Comparison of ENCODE assay signal across 16 mouse cellular contexts in genomic region chr19:6265727-6266182, GRCm38 (mm10). TPM values are rescaled to one million over a fixed set of nuclear protein-coding genes. Genes with fewer than 3 reads are reported as not detected.
DNase-seq lines count a peak whose midpoint lies in the region; ATAC-seq and TF ChIP-seq lines count a peak whose summit lies in the region.
"Had no signal": no experiment of that assay in that cellular context is flagged by ENCODE, and none has a peak within 500 bp of the region (broad histone marks: within the 10 kb centered on the region; RNA-seq: fewer than 3 reads in every experiment).

No protein-coding gene starts in this region.

- no peaks in the 10 kb centered on the region for H3K27me3 ChIP-seq in liver, adult 2 months (ENCODE audit: control insufficient read depth, insufficient read depth, low read length)
- no peaks in the 10 kb centered on the region for H3K27me3 ChIP-seq in liver, embryonic 11.5 days (replicated peaks; ENCODE audit: control insufficient read depth, insufficient read depth, low read length)
- no peaks in the 10 kb centered on the region for H3K27me3 ChIP-seq in MEL (ENCODE audit: control insufficient read depth in 1 of 2, insufficient read depth in 2 of 2, low read length in 2 of 2)
- H3K27me3 ChIP-seq in liver, embryonic 14.5 days (ENCODE audit: control insufficient read depth, insufficient read depth, low read length): no peaks in the 10 kb centered on the region
- H3K27me3 ChIP-seq in hindbrain, embryonic 12.5 days: 0 out of 2 replicates have a peak, but pooled peaks cover under 1% of the 10 kb centered on the region

- peaks cover 2% of the 10 kb centered on the region; the same call in 1 of the 2 replicates for H3K9me3 ChIP-seq in liver, embryonic 11.5 days (ENCODE audit: control insufficient read depth, low read length)
- H3K9me3 ChIP-seq in MEL (replicated peaks; ENCODE audit: insufficient read depth, low read length): no peaks in the 10 kb centered on the region
- H3K9me3 ChIP-seq in liver, embryonic 14.5 days (ENCODE audit: control insufficient read depth, low read length): no peaks in the 10 kb centered on the region
- no peaks in the 10 kb centered on the region for H3K9me3 ChIP-seq in hindbrain, embryonic 12.5 days (replicated peaks)

- ATAC-seq in cerebellum, adult (ENCODE audit: insufficient number of reproducible peaks, low FRiP score, low TSS enrichment): no peak
- ATAC-seq in liver, embryonic 11.5 days (replicated peaks; ENCODE audit: low FRiP score): no peak
- no peak for ATAC-seq in liver, embryonic 14.5 days (ENCODE audit: insufficient read depth)
- no peak for ATAC-seq in hindbrain, embryonic 12.5 days (ENCODE audit: low FRiP score)

- peak overlapping the region; percentile 6; the same call in 1 of the 2 replicates for H3K4me3 ChIP-seq in liver, adult 2 months (ENCODE audit: insufficient read depth, low read depth, low read length)
- no peak overlapping the region for H3K4me3 ChIP-seq in liver, embryonic 11.5 days (ENCODE audit: low read depth, low read length)
- H3K4me3 ChIP-seq in MEL (ENCODE audit: control insufficient read depth in 1 of 2, insufficient read depth in 1 of 2, low read depth in 2 of 2, low read length in 2 of 2): no peak overlapping the region
- no peak overlapping the region for H3K4me3 ChIP-seq in liver, embryonic 14.5 days (ENCODE audit: insufficient read depth in 1 of 2, low read depth in 2 of 2, low read length in 2 of 2)
- no peak overlapping the region for H3K4me3 ChIP-seq in hindbrain, embryonic 12.5 days

- H3K4me1 ChIP-seq in liver, adult 2 months (ENCODE audit: control insufficient read depth, insufficient read depth, low read length): peaks cover 38% of the 10 kb centered on the region
- H3K4me1 ChIP-seq in liver, embryonic 11.5 days (replicated peaks; ENCODE audit: control insufficient read depth, insufficient read depth, low read length): no peaks in the 10 kb centered on the region
- no peaks in the 10 kb centered on the region; a peak in 1 of 4 replicates for H3K4me1 ChIP-seq in MEL (ENCODE audit: control insufficient read depth in 1 of 2, insufficient read depth in 2 of 2, low read length in 2 of 2)
- H3K4me1 ChIP-seq in liver, embryonic 14.5 days (replicated peaks; ENCODE audit: control insufficient read depth in 2 of 2, insufficient read depth in 2 of 2, low read length in 1 of 2): peaks cover 0 to 4% of the 10 kb centered on the region in 2 experiments; a peak in 1 of 4 replicates
- 0 out of 2 replicates have a peak, but pooled peaks cover 2% of the 10 kb centered on the region for H3K4me1 ChIP-seq in hindbrain, embryonic 12.5 days

- peak; percentile 69 for DNase-seq in cerebellum, adult 9-10 months
- DNase-seq in liver, adult 2 months (ENCODE audit: extremely low read depth, low read depth, low spot score): peak; percentile 38
- no peak for DNase-seq in liver, embryonic 11.5 days (ENCODE audit: low spot score)
- peak; percentile 24 for DNase-seq in MEL (ENCODE audit: low read depth, low spot score)
- no peak for DNase-seq in liver, embryonic 14.5 days (ENCODE audit: low read depth in 3 of 3, low spot score in 3 of 3)
- no peak for DNase-seq in urinary bladder, postnatal 14 days (ENCODE audit: low spot score)
- DNase-seq: adrenal gland, postnatal 25 days; heart, adult 18-20 months; heart, postnatal 10 days; kidney, postnatal 10 days; layer of hippocampus, postnatal 36 days had no signal

- peaks cover 9% of the 10 kb centered on the region; the same call in 1 of the 2 replicates for H3K79me2 ChIP-seq in liver, adult 2 months (ENCODE audit: control insufficient read depth, insufficient read depth, low read length)
- no peaks in the 10 kb centered on the region for H3K79me2 ChIP-seq in MEL (ENCODE audit: control insufficient read depth, insufficient read depth, low read length, poor library complexity)

- TF ChIP-seq POLR2A in liver, adult 2 months (IDR thresholded peaks at IDR 0.05; ENCODE audit: extremely low read depth, insufficient read depth, low read length): no peak
- no peak for TF ChIP-seq POLR2A in MEL (IDR thresholded peaks at IDR 0.05; ENCODE audit: control insufficient read depth in 1 of 2, insufficient read depth in 1 of 2, low read depth in 1 of 2, low read length in 2 of 2, poor library complexity in 1 of 2)

- TF ChIP-seq RAD21 in MEL (IDR thresholded peaks at IDR 0.05; ENCODE audit: low read depth, low read length): peak; percentile 6

- peak overlapping the region; percentile 95 for H3K27ac ChIP-seq in liver, adult 2 months (replicated peaks; ENCODE audit: insufficient read depth, low read depth, low read length)
- H3K27ac ChIP-seq in liver, embryonic 11.5 days (ENCODE audit: low read depth, low read length): no peak overlapping the region
- H3K27ac ChIP-seq in MEL (ENCODE audit: control insufficient read depth, low read depth, low read length): no peak overlapping the region
- no peak overlapping the region for H3K27ac ChIP-seq in liver, embryonic 14.5 days
- H3K27ac ChIP-seq in hindbrain, embryonic 12.5 days: no peak overlapping the region

- no peaks in the 10 kb centered on the region for H3K36me3 ChIP-seq in liver, adult 2 months (ENCODE audit: control insufficient read depth, insufficient read depth, low read length)
- H3K36me3 ChIP-seq in liver, embryonic 11.5 days (ENCODE audit: control insufficient read depth, insufficient read depth, low read length): peaks cover 6% of the 10 kb centered on the region
- no peaks in the 10 kb centered on the region; a peak in 1 of 4 replicates for H3K36me3 ChIP-seq in MEL (ENCODE audit: control insufficient read depth in 1 of 2, insufficient read depth in 2 of 2, low read length in 2 of 2)
- no peaks in the 10 kb centered on the region; the same call in 1 of the 2 replicates for H3K36me3 ChIP-seq in liver, embryonic 14.5 days (replicated peaks; ENCODE audit: control insufficient read depth, insufficient read depth, low read depth)
- H3K36me3 ChIP-seq in hindbrain, embryonic 12.5 days: peaks cover 19% of the 10 kb centered on the region

- no peak for TF ChIP-seq EP300 in MEL (IDR thresholded peaks at IDR 0.05; ENCODE audit: low read depth in 1 of 2, low read length in 2 of 2)
- no peak for TF ChIP-seq EP300 in liver, embryonic 14.5 days (IDR thresholded peaks at IDR 0.05; ENCODE audit: low read depth)

- no peak overlapping the region; the same call in 1 of the 2 replicates for H3K4me2 ChIP-seq in liver, embryonic 11.5 days
- no peak overlapping the region for H3K4me2 ChIP-seq in liver, embryonic 14.5 days (ENCODE audit: low read depth)
- no peak overlapping the region for H3K4me2 ChIP-seq in hindbrain, embryonic 12.5 days (replicated peaks)

- peak; percentile 2; the same call in 1 of the 2 replicates for TF ChIP-seq CTCF in liver, adult 2 months (IDR thresholded peaks at IDR 0.05; ENCODE audit: low read depth, low read length)
- TF ChIP-seq CTCF in MEL (IDR thresholded peaks at IDR 0.05 in 2 of 3, conservative IDR thresholded peaks at IDR 0.05 in 1 of 3; ENCODE audit: control insufficient read depth in 1 of 3, insufficient read depth in 1 of 3, low read depth in 2 of 3, low read length in 3 of 3, poor library complexity in 1 of 3, severe bottlenecking in 1 of 3): peak in 1 of 3 experiments; percentile 35; a peak in 3 of 6 replicates
- peak; percentile 51 for TF ChIP-seq CTCF in liver, embryonic 14.5 days (IDR thresholded peaks at IDR 0.05; ENCODE audit: low read depth)

- WGBS in liver, adult 2 months: 43% methylated on average over 6 of the region's 6 CpGs
- WGBS in liver, embryonic 11.5 days: 67% methylated on average over 6 of the region's 6 CpGs
- 46% methylated on average over 6 of the region's 6 CpGs for WGBS in liver, embryonic 14.5 days (ENCODE audit: insufficient replicate concordance)
- 70% methylated on average over 6 of the region's 6 CpGs for WGBS in hindbrain, embryonic 12.5 days

- H3K9ac ChIP-seq in liver, adult 2 months (ENCODE audit: low read depth, low read length): peak overlapping the region; percentile 88; the same call in 1 of the 2 replicates
- H3K9ac ChIP-seq in liver, embryonic 11.5 days (ENCODE audit: low read depth, low read length): no peak overlapping the region
- H3K9ac ChIP-seq in MEL (ENCODE audit: control insufficient read depth, low read depth, low read length, poor library complexity, severe bottlenecking): no peak overlapping the region
- no peak overlapping the region for H3K9ac ChIP-seq in liver, embryonic 14.5 days (replicated peaks)
- no peak overlapping the region for H3K9ac ChIP-seq in hindbrain, embryonic 12.5 days

RNA-seq across cellular contexts. Expression of gene Ehd1, which starts 10.8 kb away (rescaled TPM):
- 25.3 and 29.7 TPM in 2 replicates for total RNA-seq in liver, adult 2 months (2014; rRNA removed)
- polyA plus RNA-seq in liver, adult 2 months (2012; rRNA removed): 140 and 154 TPM in 2 replicates
- polyA plus RNA-seq in liver, embryonic 11.5 days (2014; fragmentation: Nextera tagmentation; extraction: Ambion mirVana): 96.5 and 105 TPM in 2 replicates
- 57.8 and 65.9 TPM in 2 replicates for total RNA-seq in MEL (2012; rRNA removed)
- polyA plus RNA-seq in MEL (2012; ENCODE audit: insufficient read depth in 1 of 2, insufficient read length in 2 of 2, low read depth in 1 of 2, low replicate concordance in 2 of 2, missing spikeins in 1 of 2): 100 to 1,000 TPM in 1 of 2 experiments, not detected in 1; 105 TPM
- 65.3 and 81.6 TPM in 2 replicates for polyA plus RNA-seq in liver, embryonic 14.5 days (2012; rRNA removed)
- polyA plus RNA-seq in liver, embryonic 14.5 days (2014; fragmentation: Nextera tagmentation; extraction: Ambion mirVana): 38.0 and 49.6 TPM in 2 replicates
- polyA plus RNA-seq in hindbrain, embryonic 12.5 days (2016; fragmentation: Nextera tagmentation; extraction: Ambion mirVana): 90.8 and 92.7 TPM in 2 replicates

RNA-seq across cellular contexts. Expression of gene Atg2a, which starts 24.3 kb away (rescaled TPM):
- 9.1 and 16.0 TPM in 2 replicates for total RNA-seq in liver, adult 2 months (2014; rRNA removed)
- polyA plus RNA-seq in liver, adult 2 months (2012; rRNA removed): 26.8 and 32.3 TPM in 2 replicates
- 10.4 and 13.5 TPM in 2 replicates for polyA plus RNA-seq in liver, embryonic 11.5 days (2014; fragmentation: Nextera tagmentation; extraction: Ambion mirVana)
- total RNA-seq in MEL (2012; rRNA removed): 7.9 and 10.6 TPM in 2 replicates
- polyA plus RNA-seq in MEL (2012; ENCODE audit: insufficient read depth in 1 of 2, insufficient read length in 2 of 2, low read depth in 1 of 2, low replicate concordance in 2 of 2, missing spikeins in 1 of 2): 10 to 100 TPM in 1 of 2 experiments, not detected in 1; 21.7 TPM
- polyA plus RNA-seq in liver, embryonic 14.5 days (2012; rRNA removed): 5.0 and 5.4 TPM in 2 replicates
- 4.1 and 4.4 TPM in 2 replicates for polyA plus RNA-seq in liver, embryonic 14.5 days (2014; fragmentation: Nextera tagmentation; extraction: Ambion mirVana)
- 14.7 and 15.4 TPM in 2 replicates for polyA plus RNA-seq in hindbrain, embryonic 12.5 days (2016; fragmentation: Nextera tagmentation; extraction: Ambion mirVana)

RNA-seq across cellular contexts. Expression of gene Ppp2r5b, which starts 30.1 kb away (rescaled TPM):
- total RNA-seq in liver, adult 2 months (2014; rRNA removed): 3.2 and 3.3 TPM in 2 replicates
- 12.5 and 14.5 TPM in 2 replicates for polyA plus RNA-seq in liver, adult 2 months (2012; rRNA removed)
- 10.5 and 12.0 TPM in 2 replicates for polyA plus RNA-seq in liver, embryonic 11.5 days (2014; fragmentation: Nextera tagmentation; extraction: Ambion mirVana)
- 10.4 and 14.7 TPM in 2 replicates for total RNA-seq in MEL (2012; rRNA removed)
- polyA plus RNA-seq in MEL (2012; ENCODE audit: insufficient read depth in 1 of 2, insufficient read length in 2 of 2, low read depth in 1 of 2, low replicate concordance in 2 of 2, missing spikeins in 1 of 2): 10 to 100 TPM in 1 of 2 experiments, not detected in 1; 15.6 TPM
- 3.2 TPM in 2 replicates for polyA plus RNA-seq in liver, embryonic 14.5 days (2012; rRNA removed)
- 2.4 and 2.5 TPM in 2 replicates for polyA plus RNA-seq in liver, embryonic 14.5 days (2014; fragmentation: Nextera tagmentation; extraction: Ambion mirVana)
- 66.3 and 72.2 TPM in 2 replicates for polyA plus RNA-seq in hindbrain, embryonic 12.5 days (2016; fragmentation: Nextera tagmentation; extraction: Ambion mirVana)

RNA-seq across cellular contexts. Expression of gene Gpha2, which starts 39.6 kb away (rescaled TPM):
- total RNA-seq in liver, adult 2 months (2014; rRNA removed): 0.27 and 0.28 TPM in 2 replicates
- not detected in 2 replicates for polyA plus RNA-seq in liver, adult 2 months (2012; rRNA removed)
- 0.70 TPM in 1 of 2 replicates, not detected in the other for polyA plus RNA-seq in liver, embryonic 11.5 days (2014; fragmentation: Nextera tagmentation; extraction: Ambion mirVana)
- total RNA-seq in MEL (2012; rRNA removed): not detected in 2 replicates
- under 1 TPM in 1 of 2 experiments, not detected in 1; 0.19 TPM for polyA plus RNA-seq in MEL (2012; ENCODE audit: insufficient read depth in 1 of 2, insufficient read length in 2 of 2, low read depth in 1 of 2, low replicate concordance in 2 of 2, missing spikeins in 1 of 2)
- polyA plus RNA-seq in liver, embryonic 14.5 days (2012; rRNA removed): not detected in 2 replicates
- not detected in 2 replicates for polyA plus RNA-seq in liver, embryonic 14.5 days (2014; fragmentation: Nextera tagmentation; extraction: Ambion mirVana)
- 1.4 and 1.5 TPM in 2 replicates for polyA plus RNA-seq in hindbrain, embryonic 12.5 days (2016; fragmentation: Nextera tagmentation; extraction: Ambion mirVana)
- total RNA-seq: G1E; heart, adult 18-20 months; heart, postnatal 10 days; layer of hippocampus, postnatal 36 days; megakaryocyte progenitor cell, adult 5-6 weeks; neutrophil, adult 5-6 weeks had no signal
- polyA plus RNA-seq: G1E had no signal

RNA-seq across cellular contexts. Expression of gene Cdc42bpg, which starts 40.5 kb away (rescaled TPM):
- 3.1 and 4.6 TPM in 2 replicates for total RNA-seq in liver, adult 2 months (2014; rRNA removed)
- 6.7 and 7.3 TPM in 2 replicates for polyA plus RNA-seq in liver, adult 2 months (2012; rRNA removed)
- polyA plus RNA-seq in liver, embryonic 11.5 days (2014; fragmentation: Nextera tagmentation; extraction: Ambion mirVana): 0.26 and 1.2 TPM in 2 replicates
- 2.0 and 2.6 TPM in 2 replicates for total RNA-seq in MEL (2012; rRNA removed)
- 1 to 10 TPM in 1 of 2 experiments, not detected in 1; 4.5 TPM for polyA plus RNA-seq in MEL (2012; ENCODE audit: insufficient read depth in 1 of 2, insufficient read length in 2 of 2, low read depth in 1 of 2, low replicate concordance in 2 of 2, missing spikeins in 1 of 2)
- polyA plus RNA-seq in liver, embryonic 14.5 days (2012; rRNA removed): 2.0 and 2.1 TPM in 2 replicates
- 0.32 and 0.33 TPM in 2 replicates for polyA plus RNA-seq in liver, embryonic 14.5 days (2014; fragmentation: Nextera tagmentation; extraction: Ambion mirVana)
- polyA plus RNA-seq in hindbrain, embryonic 12.5 days (2016; fragmentation: Nextera tagmentation; extraction: Ambion mirVana): 0.48 and 0.61 TPM in 2 replicates

Comparison
In these comparisons a context has a peak if more than half of its experiments do, and no peak if none do; other contexts are left out.
1. DNase-seq: peak in cerebellum, adult 9-10 months (single experiment), liver, adult 2 months (single experiment) and MEL (single experiment); none in liver, embryonic 11.5 days (single experiment), liver, embryonic 14.5 days (0 of 3) and urinary bladder, postnatal 14 days (single experiment).